Mouse (Mus musculus) skeletal muscle tissue, adult 2 months (tissue): ENCODE data around the gene Rnf223.
"Not testable (repeated sequence)": the region's sequence is repeated elsewhere in the genome, so short reads cannot be mapped to it uniquely, and the experiment has no call there.

Source experiments
- DNase-seq: peaks from one replicate; pipeline ENCODE4 v3.0.0-alpha.2; 2012; ENCODE audit warnings: low read depth, low spot score

Rnf223 gene

GRCm38 (mm10) chr4:156128746-156129145, 1.6 kb upstream of the Rnf223 start:
- no peak for DNase-seq

GRCm38 (mm10) chr4:156130940-156131339, 627 bp downstream of the Rnf223 start:
- no peak for DNase-seq

- DNase-seq = no peak
Observed at GRCm38 (mm10) chr4:156133334-156133733, 3.0 kb downstream of the Rnf223 start.

GRCm38 (mm10) chr4:156133943-156134605, 3.8 kb downstream of the Rnf223 start:
- no peak for DNase-seq

- DNase-seq = no peak
Observed at GRCm38 (mm10) chr4:156135112-156135511, 4.8 kb downstream of the Rnf223 start.

GRCm38 (mm10) chr4:156135801-156136200, 5.5 kb downstream of the Rnf223 start:
- no peak for DNase-seq

GRCm38 (mm10) chr4:156136285-156137100, 6.2 kb downstream of the Rnf223 start:
- DNase-seq = no peak

- DNase-seq = not testable (repeated sequence)
Observed at GRCm38 (mm10) chr4:156150887-156151286, 20.6 kb downstream of the Rnf223 start.

- no peak for DNase-seq
Observed at GRCm38 (mm10) chr4:156154771-156155170, 24.5 kb downstream of the Rnf223 start.

GRCm38 (mm10) chr4:156166477-156166876, 36.2 kb downstream of the Rnf223 start:
- no peak for DNase-seq

- no peak for DNase-seq
Observed at GRCm38 (mm10) chr4:156168611-156169010, 38.3 kb downstream of the Rnf223 start.

- DNase-seq = no peak
Observed at GRCm38 (mm10) chr4:156169129-156169528, 38.8 kb downstream of the Rnf223 start.

- no peak for DNase-seq
Observed at GRCm38 (mm10) chr4:156171828-156172227, 41.5 kb downstream of the Rnf223 start.

GRCm38 (mm10) chr4:156177630-156178029, 47.3 kb downstream of the Rnf223 start:
- DNase-seq = no peak
